Mouse (Mus musculus): ENCODE results near the gene Celf5.

GRCm38 (mm10) chr10:81411471-81412400 lies 70.8 kb downstream of the Celf5 start:
- TF ChIP-seq CTCF (IDR thresholded peaks at IDR 0.05; ENCODE audit: low read depth, low read length) (no peak), POLR2A (IDR thresholded peaks at IDR 0.05; ENCODE audit: extremely low read depth, insufficient read depth, low read length) (no peak)
